Mouse (Mus musculus) v-Abl transformed pro-B cells (cell line): ENCODE results near the gene Flnb.

Experiments used
- in situ Hi-C, 2 experiments: fragments of 400-800 bp; cut with MboI; formaldehyde crosslinking; loops; one replicate each; pipeline ENCODE4 v1.15.1; 2025; ENCODE audit not compliant: unreplicated experiment in 2 of 2

The Flnb gene

DNA sequence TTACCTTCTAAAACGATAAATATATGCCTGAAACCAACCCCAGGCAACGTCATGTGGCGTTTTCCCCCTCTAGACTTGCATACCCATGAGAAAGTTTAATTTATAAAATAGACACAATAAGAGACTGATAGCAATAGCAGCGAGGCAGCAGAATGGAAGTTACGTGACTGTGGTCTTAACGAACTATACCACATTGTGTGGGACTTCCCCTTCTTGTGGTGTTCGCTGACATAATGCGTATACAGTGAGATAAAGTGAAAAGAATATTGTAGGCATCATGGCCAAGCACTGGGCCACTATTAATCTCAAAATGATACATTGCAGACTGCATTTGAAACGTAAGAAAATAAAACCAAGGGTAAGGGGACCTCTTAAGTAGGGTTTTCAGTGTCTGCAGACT, 72.1 kb downstream of the Flnb start:
- in situ Hi-C loops: no loop called here

DNA sequence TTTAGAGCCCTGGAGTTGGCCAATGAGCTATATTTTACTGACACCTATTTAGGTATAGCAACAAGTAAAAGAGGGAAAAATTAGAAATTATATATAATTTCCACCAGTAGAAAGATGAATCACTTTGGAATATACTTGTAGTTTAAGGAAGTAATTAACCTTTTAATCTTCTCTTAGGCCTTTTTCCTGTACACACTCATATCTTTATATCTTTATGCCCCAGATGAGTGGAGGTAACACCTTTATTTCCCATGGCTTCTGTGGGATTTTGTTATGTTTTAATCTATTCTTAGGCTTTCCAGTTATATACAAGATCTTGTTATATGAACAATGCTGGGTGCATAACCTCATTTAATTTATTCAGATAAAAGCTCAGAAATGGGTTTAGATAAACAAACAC, 73.6 kb downstream of the Flnb start:
- in situ Hi-C loops: no loop called here

DNA sequence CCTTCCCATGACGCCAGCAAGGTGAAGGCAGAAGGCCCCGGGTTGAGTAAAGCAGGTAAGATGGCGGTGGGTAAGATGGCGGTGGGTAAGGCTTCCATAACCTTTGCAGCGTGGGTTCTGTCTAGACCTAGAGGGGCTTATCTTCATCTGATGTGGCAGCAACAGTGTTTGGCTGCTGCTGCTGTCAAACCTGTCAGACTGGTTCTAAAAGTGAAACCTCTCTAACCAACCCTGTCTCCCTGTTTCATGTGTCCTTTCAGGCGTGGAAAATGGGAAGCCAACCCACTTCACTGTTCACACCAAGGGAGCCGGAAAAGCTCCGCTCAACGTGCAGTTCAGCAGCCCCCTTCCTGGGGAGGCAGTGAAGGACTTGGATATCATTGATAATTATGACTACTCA, 78.4 kb downstream of the Flnb start:
- in situ Hi-C loops: no loop called here

DNA sequence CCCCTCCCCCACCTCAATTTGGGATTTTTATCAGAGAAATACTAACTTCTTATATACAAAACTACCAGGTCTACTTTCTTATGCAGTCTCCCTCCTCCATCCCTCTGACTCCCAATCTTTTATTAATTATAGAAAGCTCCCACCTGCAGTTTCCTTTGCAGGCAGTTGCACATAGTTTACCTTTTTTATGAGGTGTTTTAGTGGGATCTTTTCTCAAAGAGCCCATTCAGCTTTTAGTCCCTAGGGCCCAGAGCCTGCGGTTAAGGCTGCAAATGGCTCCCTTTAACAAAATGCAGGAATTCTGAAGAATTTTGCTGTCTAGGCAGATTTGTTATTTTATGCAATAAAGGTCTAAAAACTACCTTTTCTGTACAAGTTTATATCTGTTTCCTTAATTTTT, 78.9 kb downstream of the Flnb start:
- in situ Hi-C loops: no loop called here

DNA sequence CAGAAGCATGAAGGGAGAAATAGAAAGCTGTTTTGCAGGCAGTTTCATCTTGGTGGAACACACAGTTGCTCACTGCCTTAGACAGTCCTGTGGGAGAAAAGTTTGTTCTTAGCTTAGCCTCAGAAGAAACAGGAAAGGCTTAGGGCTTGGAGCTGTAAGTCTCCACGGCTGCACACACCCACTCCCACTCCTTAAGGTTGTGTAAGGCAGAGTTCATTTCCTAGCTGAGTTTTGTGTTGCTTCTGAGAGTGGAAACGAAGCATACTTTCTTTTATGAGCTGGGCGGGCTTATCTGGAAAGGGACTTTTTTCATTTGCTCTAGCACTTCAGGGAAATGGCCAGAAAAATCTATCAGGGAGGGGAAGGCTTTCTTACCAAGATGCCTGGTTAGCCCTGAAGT, 82.2 kb downstream of the Flnb start:
- in situ Hi-C loops: no loop called here

DNA sequence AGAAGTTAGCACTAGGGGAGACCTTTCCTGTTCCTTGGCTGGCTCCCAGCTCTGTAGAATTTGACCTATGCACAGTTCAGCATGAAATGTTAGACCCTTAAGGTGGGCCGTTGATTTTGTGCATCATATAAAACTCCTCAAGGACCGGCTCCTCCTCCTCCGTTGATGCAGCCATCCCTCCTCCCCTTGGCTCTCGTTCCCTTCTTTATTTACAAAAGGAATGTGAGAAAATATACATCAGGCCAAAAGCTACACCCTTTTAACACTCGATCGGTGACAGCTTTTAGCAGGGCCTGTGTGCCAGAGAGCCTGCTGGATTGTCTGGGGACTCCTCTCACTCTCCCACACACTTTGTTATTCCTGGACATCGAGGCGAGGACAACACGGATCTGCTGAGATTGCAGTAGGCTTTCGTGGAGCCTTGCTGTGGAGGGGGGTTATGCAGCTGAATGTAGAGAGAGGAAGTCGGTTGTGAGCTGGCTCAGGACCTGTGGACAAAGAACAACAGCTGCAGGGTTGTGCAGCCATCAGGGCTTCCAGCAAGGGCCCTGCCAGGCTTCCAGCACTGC, 82.8 kb downstream of the Flnb start:
- in situ Hi-C loops: no loop called here

DNA sequence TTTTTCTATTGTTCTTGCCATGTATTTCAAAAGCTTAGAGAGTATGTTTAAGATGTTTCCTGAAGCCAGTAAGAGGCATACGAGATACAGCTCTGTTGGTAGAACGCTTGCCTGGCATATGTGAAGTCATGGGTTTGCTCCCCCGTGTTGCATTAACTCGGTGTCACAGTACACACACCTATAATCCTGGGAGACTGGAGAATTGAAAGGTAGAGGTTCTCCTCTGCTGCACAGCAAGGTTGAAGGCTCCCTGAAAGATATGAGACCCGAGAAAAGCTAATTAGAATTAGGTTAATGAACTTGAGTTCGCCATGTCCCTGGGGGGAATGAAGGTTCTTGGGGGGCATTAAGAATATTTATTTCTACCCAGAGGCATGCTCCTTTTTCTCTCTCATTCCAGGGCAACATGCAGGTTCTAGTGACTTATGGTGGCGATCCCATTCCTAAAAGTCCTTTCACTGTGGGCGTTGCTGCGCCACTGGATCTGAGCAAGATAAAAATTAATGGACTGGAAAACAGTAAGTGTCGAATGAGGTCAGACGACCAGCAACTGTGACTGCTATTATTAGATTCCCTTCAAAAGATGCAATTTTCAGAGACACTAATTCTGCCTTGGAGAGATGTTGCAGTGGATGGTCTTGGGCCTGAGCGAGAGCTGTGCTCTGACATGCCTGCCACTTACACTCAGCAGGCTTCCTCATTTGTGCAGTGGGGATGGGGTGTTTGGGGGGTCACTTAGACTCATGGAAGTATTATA, 83.9 kb downstream of the Flnb start:
- in situ Hi-C loops: no loop called here

DNA sequence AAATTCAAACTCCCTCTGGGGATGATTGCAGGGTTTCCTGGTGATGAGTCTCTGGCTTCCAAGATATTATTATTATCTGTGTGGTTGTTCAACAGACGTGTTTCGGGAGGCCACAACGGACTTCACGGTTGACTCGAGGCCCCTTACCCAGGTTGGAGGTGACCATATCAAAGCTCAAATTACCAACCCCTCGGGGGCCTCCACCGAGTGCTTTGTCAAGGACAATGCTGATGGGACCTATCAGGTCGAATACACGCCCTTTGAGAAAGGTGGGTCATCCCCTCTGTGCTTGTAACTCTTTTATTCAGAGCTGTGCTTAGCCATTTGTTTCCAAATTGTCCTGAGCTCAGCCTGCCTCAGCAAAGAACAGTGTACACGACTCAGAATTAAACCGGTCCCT, 89.3 kb downstream of the Flnb start:
- in situ Hi-C loops: no loop called here

DNA sequence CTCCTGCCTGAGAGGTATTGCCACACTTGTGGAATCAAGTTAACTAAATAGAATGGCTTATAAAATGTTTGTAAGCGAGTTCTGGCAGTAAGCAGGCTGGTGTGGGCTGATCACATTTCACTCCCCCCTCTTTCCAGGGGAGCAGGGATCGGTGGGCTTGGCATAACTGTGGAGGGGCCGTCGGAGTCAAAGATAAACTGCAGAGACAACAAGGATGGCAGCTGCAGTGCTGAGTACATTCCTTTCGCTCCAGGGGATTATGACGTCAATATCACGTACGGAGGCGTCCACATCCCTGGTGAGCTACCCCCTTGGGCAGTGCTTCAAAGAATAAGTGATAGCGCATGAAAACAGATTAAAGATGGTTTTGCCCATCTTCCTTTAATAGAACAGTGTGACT, 91.7 kb downstream of the Flnb start:
- in situ Hi-C loops: no loop called here

DNA sequence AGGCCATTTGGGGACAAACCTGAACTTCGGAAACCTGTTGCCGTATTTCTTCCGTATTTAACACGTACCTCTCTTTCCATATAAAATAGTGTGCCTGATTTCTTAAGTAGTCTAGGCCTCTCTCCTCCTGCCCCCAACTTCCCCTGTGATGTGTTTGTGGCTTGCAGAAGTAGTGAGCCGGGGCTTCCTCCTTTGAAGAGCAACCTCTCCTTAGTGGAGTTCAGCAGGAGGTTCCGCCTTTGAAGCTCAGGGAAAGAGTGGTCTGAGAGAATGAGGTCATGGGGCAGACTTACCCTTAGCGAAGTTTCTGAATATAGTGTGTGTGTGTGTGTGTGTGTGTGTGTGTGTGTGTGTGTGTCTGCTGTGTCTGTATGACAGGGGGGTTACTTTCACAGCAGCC, 96.1 kb downstream of the Flnb start:
- in situ Hi-C loops: no loop called here

DNA sequence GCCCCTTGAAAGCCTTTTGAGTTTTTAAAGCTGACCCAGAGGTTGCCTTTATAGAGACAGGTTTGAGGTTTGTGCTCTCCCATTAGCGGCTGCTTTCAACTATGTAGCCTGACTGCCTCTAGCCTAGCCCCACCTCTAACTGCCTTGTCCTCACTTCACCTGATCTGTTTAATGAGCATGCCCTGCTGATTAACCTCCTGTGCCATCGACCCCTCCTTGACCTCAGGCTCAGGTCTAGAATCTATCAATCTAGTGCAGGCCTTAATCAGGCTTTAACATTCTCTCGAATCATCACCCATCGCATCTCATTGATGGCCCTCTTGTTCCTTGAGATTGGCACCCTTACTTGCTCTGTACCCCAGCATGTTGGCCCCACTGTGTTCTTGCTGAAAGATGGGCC, 96.7 kb downstream of the Flnb start:
- in situ Hi-C loops: no loop called here

DNA sequence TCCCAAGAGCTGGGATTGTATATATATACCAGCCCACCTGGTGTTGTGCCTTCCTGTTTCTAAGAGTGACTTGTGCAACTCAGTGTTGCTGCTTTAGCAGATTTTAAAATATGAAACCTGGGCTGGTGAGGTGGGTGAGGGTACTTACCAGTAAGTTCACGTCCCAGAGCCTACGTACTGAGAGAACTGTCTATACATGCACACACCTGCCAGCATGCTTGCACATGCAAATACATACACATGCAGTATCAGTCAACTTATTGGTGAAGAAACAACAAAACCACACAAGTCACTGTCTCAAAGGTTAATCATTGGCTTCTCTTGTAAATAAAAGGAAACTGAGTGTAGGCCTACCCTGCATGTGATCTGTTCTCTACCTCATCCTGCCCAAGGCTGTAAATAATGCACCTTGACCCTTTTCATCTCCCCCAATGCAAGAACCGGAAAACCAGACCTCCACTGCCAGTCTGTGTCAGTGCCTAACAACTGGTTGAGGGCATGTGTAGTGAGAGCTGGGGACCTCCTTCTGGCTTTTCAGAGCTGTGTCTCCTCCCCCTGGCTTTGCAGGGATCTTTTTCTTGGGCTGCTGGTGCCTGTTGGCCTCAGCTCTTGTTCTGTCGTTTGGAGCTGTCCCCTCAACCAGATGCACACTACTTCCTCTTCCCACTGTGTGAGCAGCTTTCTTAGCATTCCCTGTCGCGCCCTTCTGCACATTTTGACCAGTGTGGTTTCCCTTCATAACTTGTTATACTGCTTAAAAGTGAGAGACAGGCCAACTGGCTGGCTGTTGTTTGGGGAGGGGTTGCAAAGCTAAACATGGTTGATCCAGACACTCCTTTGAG, 100.6 kb downstream of the Flnb start:
- in situ Hi-C loops: no loop called here

DNA sequence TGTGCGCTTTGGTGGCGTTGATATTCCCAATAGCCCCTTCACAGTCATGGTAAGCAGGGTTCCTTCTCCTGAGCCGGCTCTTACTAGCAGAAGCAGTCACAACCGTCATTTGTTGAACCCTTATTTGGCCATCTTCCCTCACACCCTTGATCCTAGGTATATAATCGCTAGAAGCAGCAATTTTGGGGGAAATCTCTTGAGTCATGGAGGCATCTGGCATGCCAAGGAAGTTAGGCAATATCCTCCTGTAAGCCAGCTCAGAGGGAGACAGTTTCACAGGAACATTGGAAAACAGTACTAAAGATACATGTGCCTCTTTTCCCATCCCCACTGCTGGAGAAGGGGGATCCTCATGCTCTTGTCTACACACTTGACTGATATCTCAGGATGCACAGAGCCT, 101.6 kb downstream of the Flnb start:
- in situ Hi-C loops: no loop called here

DNA sequence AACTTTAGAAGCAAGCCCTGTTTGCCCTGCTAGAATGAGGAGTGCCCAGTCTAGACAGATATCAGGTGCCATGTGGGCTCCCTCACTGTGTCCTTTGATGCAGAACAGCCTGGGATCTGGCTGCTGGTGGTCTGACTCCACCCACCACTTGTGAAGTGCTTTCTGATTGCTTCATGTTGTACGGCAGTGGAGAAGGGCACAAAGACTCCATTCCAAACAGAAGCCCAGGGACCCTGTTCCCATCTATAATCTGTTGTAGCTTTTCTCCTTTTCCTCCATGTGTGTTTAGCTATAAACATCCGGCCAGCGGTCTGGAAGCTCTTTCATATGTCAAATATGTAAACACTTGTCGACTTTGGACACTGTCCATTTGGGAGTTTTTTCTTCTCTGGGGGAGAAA, 102.2 kb downstream of the Flnb start:
- in situ Hi-C loops: no loop called here

DNA sequence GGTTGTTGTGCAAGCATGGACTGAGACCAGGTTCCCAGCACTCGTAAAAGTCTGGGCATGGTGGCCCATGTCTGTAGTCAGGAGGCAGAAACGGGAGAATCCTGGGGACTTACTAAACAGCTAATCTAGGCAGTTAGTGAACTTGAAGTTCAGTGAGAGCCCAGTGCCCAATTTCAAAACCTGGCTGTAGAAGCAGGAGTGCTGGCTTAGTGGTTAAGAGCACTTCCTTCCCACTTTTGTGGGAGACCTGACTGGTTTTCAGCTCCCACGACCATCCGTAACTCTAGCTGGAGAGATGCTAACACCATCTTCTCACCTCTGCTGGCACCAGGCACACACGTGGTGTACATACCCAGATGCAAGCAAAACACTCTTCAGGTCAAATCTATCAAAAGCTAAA, 103.7 kb downstream of the Flnb start:
- in situ Hi-C loops: no loop called here

DNA sequence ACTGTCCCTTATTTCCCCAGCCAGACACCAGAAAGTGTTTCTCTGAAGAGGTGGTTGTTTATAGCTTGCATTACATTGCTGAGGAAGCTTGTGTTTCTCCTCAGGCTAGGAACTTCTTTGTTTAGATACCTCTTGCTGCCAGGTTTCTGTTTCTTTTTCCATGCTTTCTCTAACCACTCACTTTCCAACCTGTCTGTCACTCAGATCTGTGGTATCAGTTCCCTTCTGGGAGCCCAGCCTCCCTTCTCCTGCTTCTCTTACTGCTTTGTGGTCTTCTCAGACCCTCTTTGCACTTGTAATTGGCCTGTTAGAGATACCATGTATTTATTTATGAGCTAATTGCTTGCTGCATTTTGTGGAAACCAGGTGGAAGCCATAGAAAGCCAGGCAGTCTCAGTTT, 105.9 kb downstream of the Flnb start:
- in situ Hi-C loops: no loop called here

DNA sequence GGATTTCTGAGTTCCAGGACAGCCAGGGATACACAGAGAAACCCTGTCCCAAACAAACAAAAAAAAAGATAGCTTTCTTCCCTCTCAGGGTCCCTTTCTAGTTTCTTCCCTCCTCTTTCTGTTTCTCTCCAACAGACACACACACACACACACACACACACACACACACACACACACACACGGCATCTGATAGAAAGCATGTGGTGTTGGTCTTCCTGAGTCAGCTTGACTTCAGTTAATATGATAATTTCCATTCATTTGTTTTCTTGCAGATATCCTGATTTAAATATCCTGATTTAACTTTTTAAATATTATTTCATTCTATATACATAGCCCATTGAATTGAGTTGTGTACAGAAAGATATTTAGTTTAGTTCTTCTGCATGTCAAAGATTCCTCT, 110.6 kb downstream of the Flnb start:
- in situ Hi-C loops: no loop called here

DNA sequence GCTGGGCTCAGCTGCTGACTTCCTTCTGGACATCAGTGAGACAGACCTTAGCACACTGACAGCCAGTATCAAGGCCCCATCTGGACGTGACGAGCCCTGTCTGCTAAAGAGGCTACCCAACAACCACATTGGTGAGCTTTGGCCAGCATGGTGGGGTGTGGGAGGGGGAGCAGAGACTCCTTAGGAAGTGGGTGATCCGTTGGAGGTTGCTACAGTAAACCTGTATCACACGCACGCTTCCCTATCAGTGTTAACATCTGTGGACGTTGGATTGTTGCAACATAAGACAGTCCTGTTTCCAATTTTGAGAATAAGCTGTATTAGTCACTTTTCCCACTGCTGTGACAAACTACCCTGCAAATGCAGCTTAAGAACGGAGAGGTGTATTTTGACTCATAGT, 111.3 kb downstream of the Flnb start:
- in situ Hi-C loops: no loop called here

DNA sequence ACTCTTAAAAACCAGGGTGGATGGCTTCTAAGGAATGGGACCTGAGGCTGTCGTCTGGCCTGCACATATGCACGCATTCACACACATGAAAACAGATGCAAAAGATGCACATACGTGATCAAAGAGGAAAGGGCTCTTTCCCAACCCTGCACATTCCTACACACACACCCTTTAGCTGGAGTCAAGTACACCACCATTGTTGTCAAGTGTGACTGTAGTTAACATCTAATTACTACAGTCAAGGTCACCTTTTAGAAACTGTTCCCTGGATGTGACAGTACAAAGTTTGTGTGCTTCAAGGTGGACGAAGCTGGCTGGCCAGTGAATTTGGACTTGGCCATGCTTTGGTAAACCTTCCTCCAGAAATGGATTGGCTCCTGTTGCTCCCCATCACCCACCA, 114.4 kb downstream of the Flnb start:
- in situ Hi-C loops: no loop called here

DNA sequence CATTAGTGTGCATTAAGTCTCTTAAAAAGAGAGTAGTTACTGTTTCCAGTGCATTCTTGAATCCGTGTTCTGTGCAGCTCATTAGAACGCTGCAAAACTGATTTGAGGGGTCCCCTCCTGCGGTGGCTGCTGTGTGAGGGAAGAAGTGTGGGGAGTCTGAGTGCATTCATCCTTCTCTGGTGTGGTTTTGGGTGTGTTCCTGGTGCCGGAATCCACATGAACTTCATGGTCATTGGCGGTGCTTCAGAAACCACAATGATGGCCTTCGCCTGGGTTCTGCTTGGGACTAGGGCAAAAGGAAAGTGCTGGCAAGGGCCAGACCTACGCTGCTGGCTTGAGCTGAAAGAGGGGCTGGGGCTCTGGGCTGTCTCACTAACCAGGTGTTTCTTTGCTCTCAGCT, 116.4 kb downstream of the Flnb start:
- in situ Hi-C loops: no loop called here

DNA sequence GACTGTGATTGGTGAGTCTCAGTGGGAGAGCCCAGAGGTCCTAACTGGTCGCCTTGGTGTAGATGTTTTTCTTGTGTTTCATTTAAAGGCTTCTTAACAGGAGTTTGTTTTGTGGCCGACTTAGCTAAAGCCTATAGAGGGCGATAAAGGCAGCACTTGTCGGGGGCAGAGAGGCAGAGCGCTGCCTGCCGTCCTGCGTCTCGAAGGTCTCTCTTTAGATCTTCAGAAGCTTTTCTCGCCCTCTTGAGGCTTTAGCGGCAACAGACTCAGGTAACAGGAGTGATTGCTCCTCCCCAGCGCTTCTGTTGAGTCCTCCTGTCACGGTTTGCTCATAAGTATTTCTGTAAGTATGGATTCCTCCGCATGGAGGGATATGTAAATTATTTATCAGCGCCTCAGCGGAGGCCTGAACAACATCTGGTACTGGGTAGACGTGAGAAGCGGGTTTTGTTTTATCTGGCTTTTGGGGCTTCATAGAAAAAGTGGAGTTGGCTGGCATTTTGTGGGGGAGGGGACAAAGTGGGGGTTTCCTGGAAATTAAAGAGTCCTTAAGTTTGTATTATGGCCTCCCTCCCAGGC, 119.4 kb downstream of the Flnb start:
- in situ Hi-C loops: no loop called here
